Mouse (Mus musculus) lung, embryonic 16.5 days (tissue): ENCODE results near the gene Msl3l2. TPM values are rescaled to one million over a fixed set of nuclear protein-coding genes. Genes with fewer than 3 reads are reported as not detected.

Experiments used
- ATAC-seq: fragments of 200-750 bp; cut with Nextera tagmentation; 2 replicates; pipeline ENCODE4 v1.8.0; 2017; ENCODE audit warnings: low read depth, mild to moderate bottlenecking, moderate library complexity
- H3K27ac ChIP-seq: fragments of 300-500 bp; sonication (generic); 2 replicates; pipeline ENCODE4 v1.5.1; 2014; ENCODE audit warnings: mild to moderate bottlenecking, control low read depth, low read length
- H3K27me3 ChIP-seq: fragments of 300-500 bp; sonication (generic); 2 replicates; pipeline ENCODE4 v1.6.1; 2014; ENCODE audit warnings: low read depth, low read length, mixed read lengths; ENCODE audit not compliant: control insufficient read depth, insufficient read depth
- H3K36me3 ChIP-seq: fragments of 300-500 bp; sonication (generic); 2 replicates; pipeline ENCODE4 v1.6.1; 2014; ENCODE audit warnings: low read length; ENCODE audit not compliant: control insufficient read depth, insufficient read depth
- H3K4me1 ChIP-seq: fragments of 300-500 bp; sonication (generic); replicated peaks from 2 replicates; pipeline ENCODE4 v1.6.1; 2014; ENCODE audit warnings: low read length, mixed read lengths; ENCODE audit not compliant: control insufficient read depth, insufficient read depth
- H3K4me2 ChIP-seq: fragments of 300-500 bp; sonication (generic); 2 replicates; pipeline ENCODE4 v1.6.1; 2014; ENCODE audit warnings: low read depth, low read length, control low read depth
- H3K4me3 ChIP-seq: fragments of 300-500 bp; sonication (generic); 2 replicates; pipeline ENCODE4 v1.5.1; 2014; ENCODE audit warnings: mild to moderate bottlenecking, low read length, control low read depth
- H3K9ac ChIP-seq: fragments of 300-500 bp; sonication (generic); 2 replicates; pipeline ENCODE4 v1.6.1; 2014; ENCODE audit warnings: low read length, control low read depth
- H3K9me3 ChIP-seq: fragments of 300-500 bp; sonication (generic); 2 replicates; pipeline ENCODE4 v1.6.1; 2016; ENCODE audit warnings: low read length; ENCODE audit not compliant: control insufficient read depth
- WGBS: fragments of 180-500 bp; shearing (Covaris S2); extraction: QIAGEN DNeasy Blood & Tissue Kit; methylation state at CpG from one replicate; pipeline ENCODE4 v1.1.7; 2014; 5-methylcytosine and 5-hydroxymethylcytosine counted together
- polyA plus RNA-seq: library from polyadenylated mRNA; unstranded; fragments of >200 nt; fragmentation: Nextera tagmentation; extraction: Ambion mirVana; gene quantifications from 2 replicates; pipeline ENCODE4 v1.2.1, GENCODE M21; 2015

Msl3l2 gene
- polyA plus RNA-seq, 1 experiment from 2014 or later, result 4.9 TPM

GRCm38 (mm10) chr10:56106996-56107334, 248 bp downstream of the Msl3l2 start:
- H3K4me2 ChIP-seq, result peak overlapping the region; percentile 51
- H3K36me3 ChIP-seq, result no peaks in the 10 kb centered on the region
- no peaks in the 10 kb centered on the region for H3K9me3 ChIP-seq
- H3K4me1 ChIP-seq, result no peaks in the 10 kb centered on the region
- peak overlapping the region; percentile 47 for H3K4me3 ChIP-seq
- peak; percentile 62 for ATAC-seq
- H3K27ac ChIP-seq, result peak overlapping the region; percentile 38; the same call in 1 of the 2 replicates
- 37% methylated on average over 1 of the region's 1 CpGs for WGBS
- H3K9ac ChIP-seq, result peak overlapping the region; percentile 61
- H3K27me3 ChIP-seq, result no peaks in the 10 kb centered on the region

- Histone ChIP-seq H3K27me3 (no peaks in the 10 kb centered on the region), H3K27ac (peak overlapping the region; percentile 59), H3K36me3 (no peaks in the 10 kb centered on the region), H3K4me2 (peak overlapping the region; percentile 82), H3K4me1 (peaks cover 4% of the 10 kb centered on the region; the same call in 1 of the 2 replicates), H3K9ac (peak overlapping the region; percentile 69), H3K4me3 (peak overlapping the region; percentile 65), H3K9me3 (no peaks in the 10 kb centered on the region)
- ATAC-seq, result peak; percentile 90
- 0% methylated on average over 49 of the region's 50 CpGs for WGBS
Observed at GRCm38 (mm10) chr10:56114951-56115635, 8.4 kb downstream of the Msl3l2 start.

- Histone ChIP-seq H3K27me3 (no peaks in the 10 kb centered on the region), H3K9ac (peak overlapping the region; percentile 69), H3K27ac (peak overlapping the region; percentile 59), H3K4me2 (peak overlapping the region; percentile 82), H3K9me3 (no peaks in the 10 kb centered on the region), H3K4me1 (peaks cover 4% of the 10 kb centered on the region; the same call in 1 of the 2 replicates), H3K36me3 (no peaks in the 10 kb centered on the region), H3K4me3 (peak overlapping the region; percentile 65)
- peak; percentile 64 for ATAC-seq
- 20% methylated on average over 22 of the region's 27 CpGs for WGBS
Observed at GRCm38 (mm10) chr10:56115636-56116180, 9.0 kb downstream of the Msl3l2 start.

GRCm38 (mm10) chr10:56126972-56127371, 20.3 kb downstream of the Msl3l2 start:
- Histone ChIP-seq H3K9ac (no peak overlapping the region), H3K36me3 (no peaks in the 10 kb centered on the region), H3K9me3 (no peaks in the 10 kb centered on the region), H3K27ac (no peak overlapping the region), H3K27me3 (no peaks in the 10 kb centered on the region), H3K4me3 (no peak overlapping the region), H3K4me2 (no peak overlapping the region), H3K4me1 (no peaks in the 10 kb centered on the region)
- WGBS, result 81% methylated on average over 1 of the region's 1 CpGs
- ATAC-seq, result no peak

DNA sequence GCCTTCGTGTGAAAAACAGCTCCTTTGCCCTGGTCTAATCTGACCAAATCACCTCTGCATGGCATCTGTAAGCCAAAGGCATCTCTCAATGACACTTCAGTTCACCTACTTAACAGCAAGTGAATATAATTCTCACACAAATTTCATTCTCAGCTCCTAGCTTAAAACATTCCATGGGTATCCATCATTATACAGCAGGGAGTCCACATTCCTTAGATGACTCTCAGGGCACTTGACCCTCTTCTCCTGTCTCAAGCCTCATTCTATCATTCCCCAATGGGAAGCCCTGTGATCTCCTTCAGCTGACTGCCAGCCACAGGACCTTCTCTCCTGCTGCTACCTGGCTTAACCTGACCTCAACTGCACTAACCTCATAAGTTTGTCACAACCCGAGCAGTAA, 22.9 kb downstream of the Msl3l2 start:
- H3K9ac ChIP-seq, result no peak overlapping the region
- no peak for ATAC-seq
- no peak overlapping the region for H3K4me2 ChIP-seq
- WGBS, result 54% methylated on average over 2 of the region's 2 CpGs
- no peaks in the 10 kb centered on the region for H3K36me3 ChIP-seq
- H3K27ac ChIP-seq, result no peak overlapping the region
- no peaks in the 10 kb centered on the region for H3K9me3 ChIP-seq
- no peaks in the 10 kb centered on the region for H3K27me3 ChIP-seq
- no peak overlapping the region for H3K4me3 ChIP-seq
- no peaks in the 10 kb centered on the region for H3K4me1 ChIP-seq

- Histone ChIP-seq H3K4me3 (no peak overlapping the region), H3K36me3 (no peaks in the 10 kb centered on the region), H3K9ac (no peak overlapping the region), H3K9me3 (no peaks in the 10 kb centered on the region), H3K4me2 (no peak overlapping the region), H3K27ac (no peak overlapping the region), H3K27me3 (no peaks in the 10 kb centered on the region), H3K4me1 (no peaks in the 10 kb centered on the region)
- WGBS, result 90% methylated on average over 5 of the region's 5 CpGs
- ATAC-seq, result no peak
Observed at GRCm38 (mm10) chr10:56137191-56137590, 30.5 kb downstream of the Msl3l2 start.

DNA sequence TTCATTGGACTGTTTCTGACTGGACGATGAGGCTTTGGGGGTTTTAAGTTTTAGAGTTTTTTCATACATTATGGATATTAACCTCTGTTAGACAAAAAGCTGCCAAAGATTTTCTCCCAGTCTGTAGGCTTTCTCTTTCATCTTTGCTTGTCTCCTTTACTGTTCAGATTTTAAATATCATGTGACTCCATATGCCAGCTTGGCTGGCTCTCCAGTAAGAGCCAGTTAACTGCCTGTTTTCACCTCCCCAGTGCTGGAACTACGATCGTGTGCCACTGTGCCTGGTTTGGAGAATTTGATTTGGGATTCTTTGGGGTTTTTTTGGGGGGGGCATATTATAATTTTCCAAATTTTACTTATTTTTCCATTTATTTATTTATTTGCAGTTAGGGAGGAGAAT, 42.2 kb downstream of the Msl3l2 start:
- no peak for ATAC-seq
- no peaks in the 10 kb centered on the region for H3K4me1 ChIP-seq
- H3K9ac ChIP-seq, result no peak overlapping the region
- no peaks in the 10 kb centered on the region; the same call in 1 of the 2 replicates for H3K36me3 ChIP-seq
- no peaks in the 10 kb centered on the region for H3K9me3 ChIP-seq
- no peak overlapping the region for H3K4me2 ChIP-seq
- H3K27ac ChIP-seq, result no peak overlapping the region
- no peaks in the 10 kb centered on the region for H3K27me3 ChIP-seq
- WGBS, result 93% methylated on average over 3 of the region's 3 CpGs
- H3K4me3 ChIP-seq, result no peak overlapping the region

- Histone ChIP-seq H3K36me3 (no peaks in the 10 kb centered on the region; the same call in 1 of the 2 replicates), H3K4me1 (no peaks in the 10 kb centered on the region), H3K9ac (no peak overlapping the region), H3K4me2 (no peak overlapping the region), H3K4me3 (no peak overlapping the region), H3K9me3 (no peaks in the 10 kb centered on the region), H3K27ac (no peak overlapping the region), H3K27me3 (no peaks in the 10 kb centered on the region)
- ATAC-seq, result no peak
- 80% methylated on average over 3 of the region's 3 CpGs for WGBS
Observed at GRCm38 (mm10) chr10:56156956-56157355, 50.2 kb downstream of the Msl3l2 start.

- Histone ChIP-seq H3K9ac (no peak overlapping the region), H3K9me3 (no peaks in the 10 kb centered on the region), H3K27me3 (no peaks in the 10 kb centered on the region), H3K36me3 (no peaks in the 10 kb centered on the region), H3K4me1 (no peaks in the 10 kb centered on the region), H3K4me2 (no peak overlapping the region), H3K27ac (no peak overlapping the region), H3K4me3 (no peak overlapping the region)
- ATAC-seq, result no peak
- WGBS, result 65% methylated on average over 3 of the region's 3 CpGs
Observed at GRCm38 (mm10) chr10:56158207-56158606, 51.5 kb downstream of the Msl3l2 start.
